Mouse (Mus musculus) hematopoietic stem cell, adult 5-6 weeks (primary cell): Measurements from ENCODE around the gene Mycbpap. TPM values are rescaled to one million over a fixed set of nuclear protein-coding genes. Genes with fewer than 3 reads are reported as not detected.

Source experiments
- ATAC-seq, 2 experiments: fragments of 125-278 bp in 1 of 2; replicated peaks in 1 of 2; 2 replicates each; pipeline ENCODE4 v1.8.0; 2016 to 2017; ENCODE audit warnings: inconsistent platforms in 2 of 2, mild to moderate bottlenecking in 2 of 2, moderate number of reproducible peaks in 2 of 2, low read depth in 1 of 2, moderate TSS enrichment in 1 of 2; ENCODE audit not compliant: low FRiP score in 2 of 2, poor library complexity in 2 of 2, severe bottlenecking in 2 of 2, insufficient read depth in 1 of 2, low TSS enrichment in 1 of 2
- total RNA-seq: library from RNA; stranded (forward); fragments of 172-1452, 232-1000 nt; gene quantifications from 2 replicates; pipeline ENCODE4 v1.2.3, GENCODE M21; 2017

Mycbpap gene
- total RNA-seq, 1 experiment from 2014 or later: 0.74 TPM

DNA sequence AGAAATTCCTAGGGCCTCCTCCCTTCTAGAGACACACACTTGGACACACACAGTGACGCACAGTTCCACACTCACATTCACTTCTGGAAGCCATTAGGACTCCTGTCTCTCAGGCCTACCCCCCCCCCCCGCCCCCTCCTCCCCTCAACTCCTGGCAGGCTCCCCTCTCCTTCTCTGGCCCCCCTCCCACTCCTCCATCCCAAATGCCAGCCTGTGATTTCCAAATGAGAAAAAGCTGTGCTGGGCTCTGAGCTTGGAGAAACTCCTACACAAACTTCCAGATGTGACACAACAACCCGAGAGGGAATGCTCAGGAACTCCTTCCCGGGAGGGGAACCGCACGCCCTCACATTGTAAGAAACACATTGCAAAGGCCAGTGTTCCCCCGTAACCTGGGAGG is 51.2 kb downstream of the Mycbpap start:
- ATAC-seq: no peak

- no peak for ATAC-seq
These were observed 52.1 kb downstream of the Mycbpap start for GRCm38 (mm10) chr11:94469136-94470064.

DNA sequence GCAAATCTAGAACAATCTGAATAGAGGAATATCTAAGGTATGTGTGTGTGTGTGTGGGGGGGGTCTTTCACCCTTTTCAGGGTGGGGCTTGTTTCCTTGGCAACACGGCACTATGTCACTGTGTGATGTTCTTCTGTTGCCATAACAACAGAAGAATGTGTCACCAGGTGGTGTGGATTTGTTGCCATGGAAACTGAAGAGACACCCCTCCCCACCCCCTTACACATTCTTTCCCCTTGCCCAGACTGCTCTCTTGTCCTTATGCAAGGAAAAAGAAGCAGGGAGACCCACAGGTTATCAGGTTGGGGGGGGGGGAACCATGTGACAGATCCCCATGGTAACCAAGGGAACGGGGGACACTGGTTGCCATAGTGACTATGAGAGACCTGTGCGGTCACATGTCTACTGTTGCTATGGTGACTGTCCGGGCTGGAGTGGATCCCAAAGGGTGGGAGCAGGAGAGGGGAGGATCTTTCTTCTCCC is 52.9 kb downstream of the Mycbpap start:
- no peak for ATAC-seq

- ATAC-seq: no peak
These were observed 55.1 kb downstream of the Mycbpap start for GRCm38 (mm10) chr11:94466333-94466855.

- no peak for ATAC-seq
These were observed 57.4 kb downstream of the Mycbpap start for GRCm38 (mm10) chr11:94464170-94464569.

DNA sequence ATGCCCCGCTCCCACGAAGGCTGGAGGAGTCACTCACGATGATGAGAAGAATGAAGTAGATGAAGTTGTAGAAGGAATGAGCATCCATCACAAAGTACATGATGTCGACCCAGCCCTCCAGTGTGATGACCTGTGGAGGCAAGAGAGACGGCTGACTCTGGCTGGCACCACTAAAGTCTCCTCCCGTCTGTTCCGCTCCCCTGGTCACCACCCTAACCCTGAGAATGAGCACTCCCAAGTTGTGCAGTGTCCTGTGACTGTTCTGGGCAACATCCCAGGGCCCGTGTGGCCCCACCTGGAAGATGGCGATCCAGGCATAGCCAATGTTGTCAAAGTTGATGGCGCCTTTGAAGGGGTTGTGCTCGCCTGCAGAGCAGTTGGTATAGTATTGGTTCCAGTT is 59.7 kb downstream of the Mycbpap start:
- no peak for ATAC-seq

DNA sequence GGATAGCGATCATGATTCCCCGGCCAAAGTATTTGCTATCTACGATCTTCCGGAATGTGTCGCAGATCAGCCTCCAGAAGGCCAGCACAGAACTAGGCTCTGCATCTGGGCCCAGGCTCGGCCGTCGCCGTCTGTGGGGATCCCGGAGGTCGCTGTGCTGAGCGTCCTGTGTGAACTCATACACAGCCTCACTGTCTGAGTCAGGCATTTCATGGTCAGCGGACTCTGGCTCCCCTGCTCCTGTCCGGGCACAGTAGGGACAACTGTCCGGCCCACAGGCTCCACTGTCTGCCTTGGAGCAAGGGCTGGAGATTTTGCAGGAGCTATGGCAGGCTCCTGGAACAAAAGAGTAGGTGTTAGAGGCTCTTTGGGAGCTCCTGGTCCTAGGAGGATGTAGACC is 64.5 kb downstream of the Mycbpap start:
- no peak for ATAC-seq

- ATAC-seq: no peak
These were observed 65.2 kb downstream of the Mycbpap start for GRCm38 (mm10) chr11:94456347-94456746.

- no peak for ATAC-seq
These were observed 66.3 kb downstream of the Mycbpap start for GRCm38 (mm10) chr11:94455161-94455820.

- no peak for ATAC-seq
These were observed 66.8 kb downstream of the Mycbpap start for GRCm38 (mm10) chr11:94454756-94455155.

Other genes with a start within 250 kb of the Mycbpap start
- gene Gm21885, start 239.9 kb downstream of the Mycbpap start, total RNA-seq: 0.94 TPM in 1 of 2 replicates, not detected in the other
- gene Luc7l3, start 199.8 kb downstream of the Mycbpap start, total RNA-seq: 297 and 467 TPM in 2 replicates
- 63.5 and 70.8 TPM in 2 replicates for gene Ankrd40, start 193.7 kb downstream of the Mycbpap start, total RNA-seq
- 2.6 and 3.8 TPM in 2 replicates for gene Abcc3, start 128.7 kb downstream of the Mycbpap start, total RNA-seq
- gene Cacna1g, start 47.5 kb downstream of the Mycbpap start, total RNA-seq: not detected in 2 replicates
- not detected in 2 replicates for gene Spata20, start 35.6 kb downstream of the Mycbpap start, total RNA-seq
- 0.06 and 0.20 TPM in 2 replicates for gene Epn3, start 21.8 kb downstream of the Mycbpap start, total RNA-seq
- gene Rsad1, start 27.5 kb upstream of the Mycbpap start, total RNA-seq: 10.8 and 12.8 TPM in 2 replicates
- gene Chad, start 43.3 kb upstream of the Mycbpap start, total RNA-seq: 0.40 and 0.44 TPM in 2 replicates
- 8.0 and 10.4 TPM in 2 replicates for gene Acsf2, start 80.1 kb upstream of the Mycbpap start, total RNA-seq
- 95.1 and 117 TPM in 2 replicates for gene Lrrc59, start 108.0 kb upstream of the Mycbpap start, total RNA-seq
- gene Mrpl27, start 132.0 kb upstream of the Mycbpap start, total RNA-seq: 31.3 and 36.5 TPM in 2 replicates
- gene Eme1, start 132.2 kb upstream of the Mycbpap start, total RNA-seq: 12.4 and 20.9 TPM in 2 replicates
- gene Xylt2, start 155.8 kb upstream of the Mycbpap start, total RNA-seq: 4.5 and 7.3 TPM in 2 replicates
- gene Gm11541, start 182.8 kb upstream of the Mycbpap start, total RNA-seq: not detected in 2 replicates
- not detected in 2 replicates for gene Cdc34b, start 220.0 kb upstream of the Mycbpap start, total RNA-seq